Mouse (Mus musculus) stomach, postnatal 0 days (tissue): ENCODE data around the gene Wnk4. TPM values are rescaled to one million over a fixed set of nuclear protein-coding genes. Genes with fewer than 3 reads are reported as not detected.

ENCODE experiments used
- ATAC-seq: fragments of 200-750 bp; cut with Nextera tagmentation; 2 replicates; pipeline ENCODE4 v1.8.0; 2017; ENCODE audit not compliant: low FRiP score, low TSS enrichment
- DNase-seq: peaks from one replicate; pipeline ENCODE4 v3.0.0-alpha.2; 2016; ENCODE audit warnings: low spot score
- H3K27ac ChIP-seq: fragments of 300-500 bp; sonication (generic); replicated peaks from 2 replicates; pipeline ENCODE4 v1.5.1; 2014; ENCODE audit warnings: mild to moderate bottlenecking, control low read depth
- H3K27me3 ChIP-seq: fragments of 300-500 bp; sonication (generic); 2 replicates; pipeline ENCODE4 v1.6.1; 2014; ENCODE audit warnings: low read length; ENCODE audit not compliant: control insufficient read depth, insufficient read depth
- H3K36me3 ChIP-seq: fragments of 300-500 bp; sonication (generic); 2 replicates; pipeline ENCODE4 v1.6.1; 2014; ENCODE audit warnings: low read length, mixed read lengths; ENCODE audit not compliant: control insufficient read depth, insufficient read depth
- H3K4me1 ChIP-seq: fragments of 300-500 bp; sonication (generic); replicated peaks from 2 replicates; pipeline ENCODE4 v1.6.1; 2014; ENCODE audit warnings: antibody characterized with exemption; ENCODE audit not compliant: control insufficient read depth, insufficient read depth
- H3K4me2 ChIP-seq: fragments of 300-500 bp; sonication (generic); replicated peaks from 2 replicates; pipeline ENCODE4 v1.6.1; 2014; ENCODE audit warnings: low read depth, mild to moderate bottlenecking, control low read depth, moderate library complexity
- H3K4me3 ChIP-seq: fragments of 300-500 bp; sonication (generic); 2 replicates; pipeline ENCODE4 v1.5.1; 2014; ENCODE audit warnings: low read depth, low read length, control low read depth
- H3K9ac ChIP-seq: fragments of 300-500 bp; sonication (generic); 2 replicates; pipeline ENCODE4 v1.6.1; 2014; ENCODE audit warnings: mild to moderate bottlenecking, low read length, control low read depth, mixed read lengths
- H3K9me3 ChIP-seq: fragments of 300-500 bp; sonication (generic); 2 replicates; pipeline ENCODE4 v1.6.1; 2016; ENCODE audit warnings: low read length; ENCODE audit not compliant: control insufficient read depth
- CTCF ChIP-seq: IDR thresholded peaks from 2 replicates; pipeline ENCODE4 v1.5.1; 2016; ENCODE audit warnings: antibody characterized with exemption, low read depth, mild to moderate bottlenecking, moderate library complexity
- EP300 ChIP-seq: optimal IDR thresholded peaks from 2 replicates; pipeline ENCODE3; 2016; ENCODE audit warnings: antibody characterized with exemption
- WGBS: fragments of 180-500 bp; shearing (Covaris S2); extraction: QIAGEN DNeasy Blood & Tissue Kit; methylation state at CpG from one replicate; pipeline ENCODE4 v1.1.7; 2014; 5-methylcytosine and 5-hydroxymethylcytosine counted together
- polyA plus RNA-seq: library from polyadenylated mRNA; unstranded; fragments of >200 nt; fragmentation: Nextera tagmentation; extraction: Ambion mirVana; gene quantifications from 2 replicates; pipeline ENCODE4 v1.2.1, GENCODE M21; 2015

The Wnk4 gene
- polyA plus RNA-seq, 1 experiment from 2014 or later = 15.9 TPM

DNA sequence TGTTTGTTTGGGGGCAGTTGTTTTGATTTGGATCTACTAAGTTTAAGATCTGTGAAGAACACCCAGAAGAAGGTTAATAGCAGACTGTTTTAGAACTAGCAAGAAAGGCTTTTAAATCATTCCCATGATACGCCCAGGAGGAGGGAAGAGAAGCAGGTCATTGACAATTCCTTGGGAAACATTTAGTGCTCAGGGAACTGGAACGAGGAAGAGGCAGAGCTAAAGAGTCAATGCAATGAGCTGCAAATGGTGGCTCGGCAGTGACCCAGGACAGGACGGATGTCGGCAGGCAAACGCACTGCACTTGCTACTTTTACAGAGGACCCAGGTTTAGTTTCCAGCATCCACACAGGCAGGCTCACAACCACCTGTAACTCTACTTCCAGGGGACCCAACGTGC, 20.5 kb downstream of the Wnk4 start:
- no peak for ATAC-seq
- Histone ChIP-seq H3K27ac (no peak overlapping the region), H3K9me3 (no peaks in the 10 kb centered on the region), H3K27me3 (no peaks in the 10 kb centered on the region), H3K9ac (no peak overlapping the region), H3K4me2 (no peak overlapping the region), H3K4me3 (no peak overlapping the region), H3K4me1 (peaks cover 12% of the 10 kb centered on the region; the same call in 1 of the 2 replicates), H3K36me3 (no peaks in the 10 kb centered on the region)
- WGBS = 59% methylated on average over 7 of the region's 7 CpGs
- no peak for TF ChIP-seq CTCF
- TF ChIP-seq EP300 = no peak
- DNase-seq = no peak

DNA sequence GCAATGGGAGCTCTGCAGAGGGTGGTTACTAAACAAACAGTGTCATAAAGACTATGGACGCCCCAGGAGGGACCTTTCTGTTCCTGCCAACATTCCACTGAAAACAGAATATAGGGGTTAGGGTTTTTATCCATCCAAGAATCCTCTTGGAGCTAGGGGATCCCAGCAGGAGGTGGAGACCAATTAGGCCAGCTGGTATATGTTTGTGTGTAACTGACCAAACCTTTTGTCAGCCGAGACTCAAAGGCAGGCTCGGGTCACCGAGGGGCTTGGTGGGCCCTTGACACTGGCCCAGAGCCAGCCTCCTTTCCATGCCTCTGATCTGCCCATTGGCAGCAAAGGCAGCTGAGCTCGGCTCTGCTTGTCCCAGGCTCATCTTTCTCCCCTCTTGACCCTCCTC, 22.5 kb downstream of the Wnk4 start:
- H3K27me3 ChIP-seq = no peaks in the 10 kb centered on the region
- 22% methylated on average over 5 of the region's 5 CpGs for WGBS
- TF ChIP-seq EP300 = no peak
- no peak for TF ChIP-seq CTCF
- no peak overlapping the region for H3K4me3 ChIP-seq
- no peak overlapping the region for H3K27ac ChIP-seq
- H3K4me2 ChIP-seq = no peak overlapping the region
- H3K9ac ChIP-seq = no peak overlapping the region
- H3K36me3 ChIP-seq = peaks cover 5% of the 10 kb centered on the region; the same call in 1 of the 2 replicates
- DNase-seq (no peak), ATAC-seq (no peak)
- peaks cover 3% of the 10 kb centered on the region; the same call in 1 of the 2 replicates for H3K4me1 ChIP-seq
- H3K9me3 ChIP-seq = no peaks in the 10 kb centered on the region

DNA sequence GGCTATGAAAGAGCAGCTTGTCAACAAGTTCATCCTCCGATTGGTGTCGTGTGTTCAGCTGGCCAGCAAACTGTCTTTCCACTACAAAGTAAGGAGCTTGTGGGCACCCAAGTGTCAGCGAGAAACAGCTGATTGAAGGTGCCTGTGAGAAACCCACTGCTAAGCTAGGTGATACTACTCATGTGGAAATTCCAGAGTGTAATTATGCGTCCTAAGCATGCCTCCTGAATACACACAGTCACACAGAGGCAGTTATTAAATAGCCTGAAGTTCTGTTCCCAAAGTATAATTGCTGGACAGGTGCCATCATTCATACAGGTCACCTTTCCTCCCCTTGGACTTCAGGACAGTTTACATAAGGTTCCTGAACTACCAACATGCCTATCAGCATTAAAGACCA, 23.4 kb downstream of the Wnk4 start:
- Histone ChIP-seq H3K27me3 (no peaks in the 10 kb centered on the region), H3K36me3 (peaks cover 5% of the 10 kb centered on the region; the same call in 1 of the 2 replicates), H3K9ac (no peak overlapping the region), H3K4me3 (no peak overlapping the region), H3K4me1 (no peaks in the 10 kb centered on the region), H3K9me3 (no peaks in the 10 kb centered on the region), H3K27ac (0 out of 2 replicates have a peak overlapping the region, but pooled peaks have one; percentile 10), H3K4me2 (no peak overlapping the region)
- WGBS = 61% methylated on average over 4 of the region's 4 CpGs
- DNase-seq (no peak), ATAC-seq (peak; percentile 74)
- no peak for TF ChIP-seq EP300
- no peak for TF ChIP-seq CTCF

DNA sequence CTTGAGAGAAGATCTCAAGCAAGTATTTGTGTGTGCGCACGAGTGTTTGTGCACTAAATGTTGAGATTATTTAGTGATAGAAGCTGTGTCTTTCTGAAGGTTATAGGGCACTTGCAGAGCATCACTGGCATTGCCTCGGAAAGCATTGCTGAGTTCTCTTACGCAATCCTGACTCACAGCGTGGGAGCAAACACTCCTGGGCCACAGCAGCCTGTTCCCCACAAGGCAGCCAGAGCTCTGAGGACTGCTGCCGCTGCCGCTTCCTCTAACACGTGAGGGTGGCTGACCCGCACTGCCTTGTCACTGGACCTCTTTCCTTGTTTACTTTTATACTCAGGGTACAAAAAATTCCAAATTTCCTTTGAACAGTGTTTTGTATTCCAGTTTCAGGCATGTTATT, 26.9 kb downstream of the Wnk4 start:
- Histone ChIP-seq H3K4me2 (no peak overlapping the region), H3K4me3 (no peak overlapping the region), H3K4me1 (no peaks in the 10 kb centered on the region), H3K9ac (no peak overlapping the region), H3K9me3 (no peaks in the 10 kb centered on the region), H3K27me3 (no peaks in the 10 kb centered on the region), H3K27ac (no peak overlapping the region), H3K36me3 (peaks cover 23% of the 10 kb centered on the region)
- ATAC-seq (no peak), DNase-seq (no peak)
- 72% methylated on average over 9 of the region's 9 CpGs for WGBS
- no peak for TF ChIP-seq CTCF
- no peak for TF ChIP-seq EP300

DNA sequence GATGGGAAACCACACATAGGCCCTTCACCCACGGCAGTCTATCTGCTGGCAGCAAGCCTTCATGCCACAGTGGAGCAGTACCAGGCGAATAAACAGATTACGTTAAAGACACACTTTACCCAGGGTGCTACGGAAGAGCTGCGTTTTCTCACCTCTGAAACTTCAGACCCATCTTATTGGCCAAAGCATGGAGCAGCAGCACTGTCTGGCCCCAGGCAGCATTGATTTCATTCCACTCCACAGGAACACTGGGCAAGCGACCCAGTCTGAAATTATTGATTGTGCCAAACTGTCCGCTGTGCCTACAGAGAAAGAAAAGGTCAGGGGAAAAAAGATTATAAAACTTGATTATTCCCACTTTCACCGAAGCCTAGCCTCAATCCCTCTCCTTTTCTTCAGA, 30.9 kb downstream of the Wnk4 start:
- ATAC-seq (no peak), DNase-seq (no peak)
- H3K4me1 ChIP-seq = no peaks in the 10 kb centered on the region
- H3K36me3 ChIP-seq = peaks cover 35% of the 10 kb centered on the region
- 92% methylated on average over 8 of the region's 8 CpGs for WGBS
- TF ChIP-seq CTCF (no peak), EP300 (no peak)
- no peaks in the 10 kb centered on the region for H3K27me3 ChIP-seq
- no peak overlapping the region for H3K4me2 ChIP-seq
- no peak overlapping the region for H3K4me3 ChIP-seq
- no peaks in the 10 kb centered on the region for H3K9me3 ChIP-seq
- no peak overlapping the region for H3K9ac ChIP-seq
- no peak overlapping the region for H3K27ac ChIP-seq

DNA sequence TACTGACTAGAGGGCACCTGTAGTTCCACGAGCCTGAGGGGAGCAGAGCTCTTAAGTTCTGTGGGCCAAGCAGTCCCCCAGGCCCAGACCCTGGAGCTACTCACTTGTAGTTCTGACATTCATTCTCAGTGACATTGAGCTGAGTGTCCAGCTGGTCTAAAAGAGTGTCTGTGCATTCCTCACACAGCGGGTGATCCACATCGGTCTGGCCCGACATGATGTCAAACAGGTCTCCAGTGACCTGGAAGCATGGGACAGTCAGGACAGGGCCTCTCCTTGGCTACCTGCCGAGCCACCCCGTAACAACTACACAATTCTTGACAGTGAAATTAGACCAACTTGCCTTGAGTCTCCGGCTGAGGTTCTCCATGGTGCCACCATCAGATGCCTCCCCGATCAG, 34.8 kb downstream of the Wnk4 start:
- peaks cover 27% of the 10 kb centered on the region for H3K36me3 ChIP-seq
- no peaks in the 10 kb centered on the region for H3K4me1 ChIP-seq
- WGBS = 95% methylated on average over 8 of the region's 8 CpGs
- DNase-seq (no peak), ATAC-seq (no peak)
- H3K27ac ChIP-seq = no peak overlapping the region
- H3K9ac ChIP-seq = no peak overlapping the region
- no peak overlapping the region for H3K4me3 ChIP-seq
- H3K9me3 ChIP-seq = no peaks in the 10 kb centered on the region
- H3K27me3 ChIP-seq = no peaks in the 10 kb centered on the region
- no peak for TF ChIP-seq EP300
- TF ChIP-seq CTCF = no peak
- H3K4me2 ChIP-seq = no peak overlapping the region
